Mouse (Mus musculus) stomach, embryonic 15.5 days (tissue): ENCODE measurements around the gene Zfp804b. TPM values are rescaled to one million over a fixed set of nuclear protein-coding genes. Genes with fewer than 3 reads are reported as not detected.
"Not testable (repeated sequence)": the region's sequence is repeated elsewhere in the genome, so short reads cannot be mapped to it uniquely, and the experiment has no call there.

Source experiments
- ATAC-seq: fragments of 200-750 bp; cut with Nextera tagmentation; 2 replicates; pipeline ENCODE4 v1.8.0; 2017; ENCODE audit warnings: low read depth, moderate number of reproducible peaks, moderate TSS enrichment; ENCODE audit not compliant: insufficient read depth, low FRiP score
- H3K27ac ChIP-seq: fragments of 300-500 bp; sonication (generic); 2 replicates; pipeline ENCODE4 v1.5.1; 2015; ENCODE audit warnings: mild to moderate bottlenecking, inconsistent platforms
- H3K27me3 ChIP-seq: fragments of 300-500 bp; sonication (generic); replicated peaks from 2 replicates; pipeline ENCODE4 v1.6.1; 2015; ENCODE audit warnings: inconsistent platforms
- H3K36me3 ChIP-seq: fragments of 300-500 bp; sonication (generic); 2 replicates; pipeline ENCODE4 v1.6.1; 2015; ENCODE audit warnings: inconsistent platforms
- H3K4me1 ChIP-seq: fragments of 300-500 bp; sonication (generic); 2 replicates; pipeline ENCODE4 v1.6.1; 2015; ENCODE audit warnings: inconsistent platforms
- H3K4me2 ChIP-seq: fragments of 300-500 bp; sonication (generic); 2 replicates; pipeline ENCODE4 v1.6.1; 2015; ENCODE audit warnings: mild to moderate bottlenecking, inconsistent platforms
- H3K4me3 ChIP-seq: fragments of 300-500 bp; sonication (generic); replicated peaks from 2 replicates; pipeline ENCODE4 v1.5.1; 2015; ENCODE audit warnings: inconsistent platforms
- H3K9ac ChIP-seq: fragments of 300-500 bp; sonication (generic); 2 replicates; pipeline ENCODE4 v1.6.1; 2015; ENCODE audit warnings: inconsistent platforms
- H3K9me3 ChIP-seq: fragments of 300-500 bp; sonication (generic); 2 replicates; pipeline ENCODE4 v1.6.1; 2016; ENCODE audit warnings: inconsistent platforms
- WGBS: fragments of 180-500 bp; shearing (Covaris S2); methylation state at CpG from one replicate; pipeline ENCODE4 v1.1.7; 2015; 5-methylcytosine and 5-hydroxymethylcytosine counted together
- polyA plus RNA-seq: library from polyadenylated mRNA; unstranded; fragments of >200 nt; fragmentation: Nextera tagmentation; extraction: Ambion mirVana; gene quantifications from 2 replicates; pipeline ENCODE4 v1.2.1, GENCODE M21; 2015

Gene Zfp804b
- 0.15 and 0.43 TPM in 2 replicates for polyA plus RNA-seq

GRCm38 (mm10) chr5:7344145-7345010 lies at the start of gene Zfp804b:
Gene Zfp804b, minus strand, starts transcription at chr5:7344756.
- peak within 1 kb of the TSS; percentile 20; the same call in 1 of the 2 replicates for H3K9ac ChIP-seq
- H3K36me3 ChIP-seq = no peaks in the 10 kb centered on the region
- H3K4me2 ChIP-seq = peak within 1 kb of the TSS; percentile 93
- H3K27me3 ChIP-seq = no peaks in the 10 kb centered on the region
- peak within 1 kb of the TSS; percentile 55 for H3K4me3 ChIP-seq
- under 1% methylated on average over 50 of the region's 50 CpGs for WGBS
- no peaks in the 10 kb centered on the region for H3K9me3 ChIP-seq
- H3K27ac ChIP-seq = no peak within 1 kb of the TSS
- H3K4me1 ChIP-seq = peaks cover 4% of the 10 kb centered on the region; the same call in 1 of the 2 replicates
- ATAC-seq = peak; percentile 89

DNA sequence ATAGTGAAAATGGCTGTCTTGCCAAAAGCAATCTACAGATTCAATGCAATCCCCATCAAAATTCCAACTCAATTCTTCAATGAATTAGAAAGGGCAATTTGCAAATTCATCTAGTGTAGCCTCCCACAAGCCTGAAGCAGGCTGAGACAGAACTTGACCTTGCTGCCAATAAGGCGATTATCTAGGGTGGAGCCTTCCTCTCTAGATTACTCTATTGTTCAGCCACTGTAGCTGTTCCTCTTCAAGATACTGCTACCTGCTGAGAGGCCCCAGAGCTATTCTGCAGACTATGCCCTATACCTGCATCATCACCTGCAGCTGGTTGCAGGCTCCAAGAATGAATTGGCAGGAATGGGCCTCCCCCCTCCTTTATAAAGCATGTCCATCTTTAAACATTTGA lies 20.1 kb upstream of the Zfp804b start:
- H3K4me3 ChIP-seq, H3K9me3 ChIP-seq, H3K4me1 ChIP-seq, H3K9ac ChIP-seq, ATAC-seq, H3K27ac ChIP-seq, H3K4me2 ChIP-seq, H3K27me3 ChIP-seq, H3K36me3 ChIP-seq: not testable (repeated sequence)
- 79% methylated on average over 1 of the region's 1 CpGs for WGBS

- Histone ChIP-seq H3K27ac (no peak overlapping the region), H3K4me3 (peak overlapping the region; percentile 55), H3K4me1 (peaks cover 4% of the 10 kb centered on the region; the same call in 1 of the 2 replicates), H3K9me3 (no peaks in the 10 kb centered on the region), H3K4me2 (peak overlapping the region; percentile 93), H3K9ac (0 out of 2 replicates have a peak overlapping the region, but pooled peaks have one; percentile 20), H3K27me3 (no peaks in the 10 kb centered on the region), H3K36me3 (no peaks in the 10 kb centered on the region)
- ATAC-seq = peak; percentile 51
- WGBS = 1% methylated on average over 11 of the region's 11 CpGs
These were observed 444 bp upstream of the Zfp804b start for GRCm38 (mm10) chr5:7345011-7345389.

- no peaks in the 10 kb centered on the region for H3K27me3 ChIP-seq
- ATAC-seq = no peak
- H3K27ac ChIP-seq = no peak overlapping the region
- no peaks in the 10 kb centered on the region for H3K4me1 ChIP-seq
- H3K9ac ChIP-seq = no peak overlapping the region
- H3K36me3 ChIP-seq = no peaks in the 10 kb centered on the region
- H3K4me2 ChIP-seq = no peak overlapping the region
- H3K9me3 ChIP-seq = no peaks in the 10 kb centered on the region
- no peak overlapping the region for H3K4me3 ChIP-seq
- WGBS = 77% methylated on average over 4 of the region's 4 CpGs
These were observed 19.0 kb downstream of the Zfp804b start for GRCm38 (mm10) chr5:7325594-7325993.

DNA sequence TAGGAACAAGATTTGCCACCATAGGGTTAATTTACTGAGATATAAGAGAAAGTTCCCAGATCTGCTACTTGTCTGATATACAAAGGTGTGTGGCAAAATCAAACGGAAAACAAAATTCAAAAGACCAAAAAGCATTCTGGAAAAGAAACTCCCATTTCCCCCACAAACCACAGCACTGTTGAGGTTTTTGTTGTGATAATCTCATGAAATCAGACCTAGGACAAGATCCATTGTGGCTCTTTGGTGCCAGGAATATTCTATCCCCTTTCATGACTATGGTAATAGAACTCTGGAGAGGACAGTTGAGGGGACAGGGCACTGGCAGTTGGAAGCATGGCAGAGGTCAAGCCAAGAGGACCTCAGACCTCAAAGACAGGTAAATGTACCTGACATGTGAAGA lies 40.7 kb downstream of the Zfp804b start, which contains the start of gene Tex47:
Tex47 (plus strand) TSS at position 301 of the 400 bp plus-strand sequence.
- H3K27ac ChIP-seq = no peak within 1 kb of the TSS
- no peak within 1 kb of the TSS for H3K9ac ChIP-seq
- WGBS = 73% methylated on average over 1 of the region's 1 CpGs
- H3K9me3 ChIP-seq = no peaks in the 10 kb centered on the region
- no peaks in the 10 kb centered on the region for H3K36me3 ChIP-seq
- ATAC-seq = no peak
- H3K4me3 ChIP-seq = no peak within 1 kb of the TSS
- H3K4me2 ChIP-seq = no peak within 1 kb of the TSS
- no peaks in the 10 kb centered on the region for H3K4me1 ChIP-seq
- no peaks in the 10 kb centered on the region for H3K27me3 ChIP-seq

GRCm38 (mm10) chr5:7302969-7303368 lies 41.6 kb downstream of the Zfp804b start:
- Histone ChIP-seq H3K4me1 (no peaks in the 10 kb centered on the region), H3K9ac (no peak overlapping the region), H3K4me3 (no peak overlapping the region), H3K27ac (no peak overlapping the region), H3K4me2 (no peak overlapping the region), H3K36me3 (no peaks in the 10 kb centered on the region), H3K27me3 (no peaks in the 10 kb centered on the region), H3K9me3 (no peaks in the 10 kb centered on the region)
- ATAC-seq = no peak
- WGBS = 84% methylated on average over 1 of the region's 1 CpGs

GRCm38 (mm10) chr5:7284336-7284735 lies 60.2 kb downstream of the Zfp804b start:
- Histone ChIP-seq H3K27ac (no peak overlapping the region), H3K9me3 (no peaks in the 10 kb centered on the region), H3K4me3 (no peak overlapping the region), H3K27me3 (no peaks in the 10 kb centered on the region), H3K4me1 (no peaks in the 10 kb centered on the region), H3K4me2 (no peak overlapping the region), H3K9ac (no peak overlapping the region), H3K36me3 (no peaks in the 10 kb centered on the region)
- WGBS = 83% methylated on average over 1 of the region's 1 CpGs
- ATAC-seq = no peak

GRCm38 (mm10) chr5:7276659-7277455 lies 67.7 kb downstream of the Zfp804b start:
- no peak overlapping the region for H3K4me2 ChIP-seq
- WGBS = 87% methylated on average over 7 of the region's 7 CpGs
- no peak for ATAC-seq

DNA sequence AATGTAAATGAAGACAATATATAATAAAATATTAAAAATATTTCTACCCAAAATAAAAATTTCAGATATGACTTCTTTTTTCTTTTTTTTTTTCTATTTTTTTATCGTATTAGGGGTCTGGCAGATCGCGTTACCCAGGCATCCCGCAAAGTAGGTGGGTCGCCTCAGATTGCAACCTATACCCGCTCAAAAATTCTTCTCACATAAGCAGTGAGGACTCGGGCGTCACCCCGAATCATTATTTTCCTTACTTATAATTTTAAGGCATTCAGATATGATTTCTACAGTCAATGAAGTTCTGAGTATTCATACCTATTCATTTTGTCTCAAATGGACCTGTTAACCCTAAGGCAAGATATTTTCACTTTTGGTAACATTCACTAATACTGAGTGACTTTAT lies 167.0 kb downstream of the Zfp804b start:
- 91% methylated on average over 9 of the region's 9 CpGs for WGBS
- Histone ChIP-seq H3K9ac (no peak overlapping the region), H3K4me3 (no peak overlapping the region), H3K36me3 (no peaks in the 10 kb centered on the region), H3K27ac (no peak overlapping the region), H3K27me3 (no peaks in the 10 kb centered on the region), H3K9me3 (no peaks in the 10 kb centered on the region), H3K4me1 (no peaks in the 10 kb centered on the region), H3K4me2 (no peak overlapping the region)
- ATAC-seq = no peak

More at GRCm38 (mm10) chr5:7276659-7277455, 67.7 kb downstream of the Zfp804b start:
- Histone ChIP-seq H3K9me3 (no peaks in the 10 kb centered on the region), H3K4me1 (no peaks in the 10 kb centered on the region), H3K9ac (no peak overlapping the region), H3K27me3 (no peaks in the 10 kb centered on the region), H3K36me3 (no peaks in the 10 kb centered on the region), H3K4me3 (no peak overlapping the region), H3K27ac (no peak overlapping the region)

GRCm38 (mm10) chr5:7139658-7140057 lies 204.9 kb downstream of the Zfp804b start:
- no peak overlapping the region for H3K9ac ChIP-seq
- no peak for ATAC-seq
- H3K27ac ChIP-seq = no peak overlapping the region
- H3K4me1 ChIP-seq = no peaks in the 10 kb centered on the region
- H3K4me3 ChIP-seq = no peak overlapping the region
- no peaks in the 10 kb centered on the region for H3K27me3 ChIP-seq
- H3K9me3 ChIP-seq = no peaks in the 10 kb centered on the region
- no peaks in the 10 kb centered on the region for H3K36me3 ChIP-seq
- no peak overlapping the region for H3K4me2 ChIP-seq
- 52% methylated on average over 3 of the region's 3 CpGs for WGBS

DNA sequence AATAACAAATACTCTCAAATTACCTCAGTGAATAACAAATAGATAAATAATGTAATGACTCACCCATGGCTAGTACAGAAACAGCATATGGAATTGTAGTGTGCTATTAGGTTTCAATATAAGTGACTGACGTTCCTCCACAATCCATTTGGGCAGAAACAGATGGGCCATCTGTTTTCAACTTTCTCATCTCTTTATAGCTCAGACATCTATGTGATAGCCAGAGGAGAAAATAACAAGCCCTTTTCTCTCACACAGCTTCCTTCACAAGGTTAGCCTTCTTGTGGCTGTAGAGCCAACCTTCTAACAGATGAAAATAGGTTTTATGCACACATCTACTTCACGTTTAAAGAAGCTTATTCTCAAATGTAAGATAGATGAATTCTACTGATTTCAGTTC lies 242.2 kb downstream of the Zfp804b start:
- Histone ChIP-seq H3K9me3 (no peaks in the 10 kb centered on the region), H3K27ac (no peak overlapping the region), H3K4me1 (no peaks in the 10 kb centered on the region), H3K27me3 (no peaks in the 10 kb centered on the region), H3K9ac (no peak overlapping the region), H3K4me3 (no peak overlapping the region), H3K4me2 (no peak overlapping the region), H3K36me3 (no peaks in the 10 kb centered on the region)
- WGBS = 38% methylated on average over 2 of the region's 2 CpGs
- no peak for ATAC-seq
